Mouse (Mus musculus): Measurements from ENCODE around the gene Aco2.
A peak's percentile ranks its signal among the peaks of the same experiment; 100 is the strongest.

GRCm38 (mm10) chr15:81898751-81899150 lies 26.6 kb downstream of the Aco2 start:
- no peak for TF ChIP-seq CTCF (IDR thresholded peaks at IDR 0.05)
- no peak for TF ChIP-seq POLR2A (IDR thresholded peaks at IDR 0.05; ENCODE audit: insufficient read depth, low read depth, low read length)
- 0 out of 2 replicates have a peak, but pooled peaks have one; percentile 56 for TF ChIP-seq EP300 (IDR thresholded peaks at IDR 0.05; ENCODE audit: insufficient read depth, low read depth, low read length)

All from heart, adult 2 months (tissue).